Mouse (Mus musculus) limb, embryonic 10.5 days (tissue): ENCODE results near the gene Rab37. TPM values are rescaled to one million over a fixed set of nuclear protein-coding genes. Genes with fewer than 3 reads are reported as not detected.
A peak's percentile ranks its signal among the peaks of the same experiment; 100 is the strongest.

ENCODE experiments used
- DNase-seq: peaks from one replicate; pipeline ENCODE4 v3.0.0-alpha.2; 2017; ENCODE audit warnings: low spot score
- H3K27ac ChIP-seq: fragments of 300-500 bp; sonication (generic); 2 replicates; pipeline ENCODE4 v1.5.1; 2016; ENCODE audit warnings: mild to moderate bottlenecking
- H3K27me3 ChIP-seq: fragments of 300-500 bp; sonication (generic); 2 replicates; pipeline ENCODE4 v1.6.1; 2016; ENCODE audit warnings: low read depth, mild to moderate bottlenecking; ENCODE audit not compliant: poor library complexity, severe bottlenecking
- H3K36me3 ChIP-seq: fragments of 300-500 bp; sonication (generic); 2 replicates; pipeline ENCODE4 v1.6.1; 2016; ENCODE audit warnings: mild to moderate bottlenecking, moderate library complexity
- H3K4me1 ChIP-seq: fragments of 300-500 bp; sonication (generic); 2 replicates; pipeline ENCODE4 v1.6.1; 2016
- H3K4me3 ChIP-seq: fragments of 300-500 bp; sonication (generic); 2 replicates; pipeline ENCODE4 v1.5.1; 2016; ENCODE audit warnings: mild to moderate bottlenecking, moderate library complexity
- H3K9me3 ChIP-seq: fragments of 300-500 bp; sonication (generic); replicated peaks from 2 replicates; pipeline ENCODE4 v1.6.1; 2016; ENCODE audit warnings: mild to moderate bottlenecking
- WGBS: fragments of 180-500 bp; shearing (Covaris S2); methylation state at CpG from one replicate; pipeline ENCODE4 v1.1.7; 2016; 5-methylcytosine and 5-hydroxymethylcytosine counted together
- polyA plus RNA-seq: library from polyadenylated mRNA; unstranded; fragments of >200 nt; fragmentation: Nextera tagmentation; extraction: Ambion mirVana; gene quantifications from 2 replicates; pipeline ENCODE4 v1.2.1, GENCODE M21; 2016

Rab37 gene
- polyA plus RNA-seq, 1 experiment from 2014 or later, result 1.8 TPM

DNA sequence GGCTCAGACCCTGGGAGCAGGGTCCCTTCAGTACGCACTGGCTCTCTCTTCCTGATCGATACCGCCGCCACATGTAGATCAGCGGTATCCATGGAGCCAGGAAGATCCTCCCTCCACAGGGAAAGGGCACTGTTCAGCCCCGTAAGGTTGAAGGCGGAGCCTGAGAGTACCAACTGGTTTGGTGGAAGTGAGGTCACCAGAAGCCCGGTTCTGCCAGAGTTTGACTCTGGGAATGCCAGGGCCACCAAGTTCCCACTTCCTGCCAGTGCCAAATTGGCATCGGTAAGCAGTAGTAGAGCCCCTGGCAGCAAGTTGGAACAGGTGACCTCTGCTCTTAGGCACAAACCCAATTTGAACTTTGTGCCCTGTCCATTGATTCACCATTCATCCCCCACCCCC lies 73.7 kb downstream of the Rab37 start:
- peaks cover 49% of the 10 kb centered on the region for H3K27me3 ChIP-seq
- H3K4me3 ChIP-seq, result peak overlapping the region; percentile 63
- H3K36me3 ChIP-seq, result no peaks in the 10 kb centered on the region
- H3K27ac ChIP-seq, result peak overlapping the region; percentile 33
- DNase-seq, result no peak
- H3K4me1 ChIP-seq, result peaks cover 46% of the 10 kb centered on the region
- no peaks in the 10 kb centered on the region for H3K9me3 ChIP-seq
- under 1% methylated on average over 9 of the region's 9 CpGs for WGBS

GRCm38 (mm10) chr11:115166776-115167175 lies 75.5 kb downstream of the Rab37 start:
- H3K9me3 ChIP-seq, result no peaks in the 10 kb centered on the region

DNA sequence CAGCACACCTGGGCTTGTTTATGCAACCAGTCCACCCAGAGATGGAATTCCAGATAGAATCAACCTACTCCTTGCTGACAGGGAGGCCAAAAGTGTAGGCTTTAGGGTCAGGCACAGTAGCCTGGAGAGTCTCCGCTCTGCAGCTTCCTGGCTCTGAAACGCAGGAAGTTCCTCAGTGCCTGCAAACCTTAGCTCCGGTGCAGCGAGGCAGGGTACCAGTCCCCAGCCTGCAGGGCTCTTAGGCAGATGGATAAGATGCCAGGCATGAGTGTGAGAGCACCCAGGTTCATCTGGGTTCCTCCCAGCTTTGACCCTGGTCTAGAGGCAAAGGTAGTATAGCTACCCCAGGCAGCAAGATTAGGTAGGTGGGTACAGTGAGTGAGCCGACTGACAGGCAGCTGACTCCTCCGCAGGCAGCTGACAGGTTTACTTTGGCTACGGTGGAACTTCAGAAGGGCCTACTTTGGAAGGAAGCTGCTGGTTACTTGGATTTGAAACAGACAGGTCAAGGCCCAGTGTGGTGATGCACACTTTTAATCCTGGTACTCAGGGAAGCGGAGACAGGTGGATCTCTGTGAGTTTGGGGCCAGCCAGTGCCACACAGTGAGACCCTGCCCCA lies 76.5 kb downstream of the Rab37 start:
- H3K9me3 ChIP-seq, result no peaks in the 10 kb centered on the region
- 86% methylated on average over 8 of the region's 8 CpGs for WGBS
- H3K36me3 ChIP-seq, result no peaks in the 10 kb centered on the region
- H3K27ac ChIP-seq, result no peak overlapping the region
- DNase-seq, result no peak
- H3K27me3 ChIP-seq, result peaks cover 49% of the 10 kb centered on the region
- peaks cover 48% of the 10 kb centered on the region for H3K4me1 ChIP-seq
- H3K4me3 ChIP-seq, result no peak overlapping the region

More at GRCm38 (mm10) chr11:115166776-115167175, 75.5 kb downstream of the Rab37 start:
- no peak overlapping the region for H3K27ac ChIP-seq
- no peak overlapping the region for H3K4me3 ChIP-seq
- peaks cover 46% of the 10 kb centered on the region for H3K4me1 ChIP-seq
- H3K36me3 ChIP-seq, result no peaks in the 10 kb centered on the region
- 77% methylated on average over 3 of the region's 3 CpGs for WGBS
- H3K27me3 ChIP-seq, result peaks cover 46% of the 10 kb centered on the region
- no peak for DNase-seq

- peaks cover 54% of the 10 kb centered on the region for H3K27me3 ChIP-seq
- no peaks in the 10 kb centered on the region for H3K9me3 ChIP-seq
- H3K27ac ChIP-seq, result no peak overlapping the region
- no peak overlapping the region for H3K4me3 ChIP-seq
- H3K36me3 ChIP-seq, result no peaks in the 10 kb centered on the region
- no peak for DNase-seq
- WGBS, result 87% methylated on average over 4 of the region's 4 CpGs
- peaks cover 48% of the 10 kb centered on the region for H3K4me1 ChIP-seq
Observed at GRCm38 (mm10) chr11:115169430-115169829, 78.2 kb downstream of the Rab37 start.

- 0 out of 2 replicates have a peak overlapping the region, but pooled peaks have one; percentile 2 for H3K4me3 ChIP-seq
- peak overlapping the region; percentile 38; the same call in 1 of the 2 replicates for H3K27ac ChIP-seq
- H3K36me3 ChIP-seq, result no peaks in the 10 kb centered on the region
- H3K27me3 ChIP-seq, result peaks cover 46% of the 10 kb centered on the region
- H3K9me3 ChIP-seq, result no peaks in the 10 kb centered on the region
- peaks cover 54% of the 10 kb centered on the region for H3K4me1 ChIP-seq
- WGBS, result 29% methylated on average over 8 of the region's 8 CpGs
- DNase-seq, result no peak
Observed at GRCm38 (mm10) chr11:115171125-115171524, 79.9 kb downstream of the Rab37 start.

DNA sequence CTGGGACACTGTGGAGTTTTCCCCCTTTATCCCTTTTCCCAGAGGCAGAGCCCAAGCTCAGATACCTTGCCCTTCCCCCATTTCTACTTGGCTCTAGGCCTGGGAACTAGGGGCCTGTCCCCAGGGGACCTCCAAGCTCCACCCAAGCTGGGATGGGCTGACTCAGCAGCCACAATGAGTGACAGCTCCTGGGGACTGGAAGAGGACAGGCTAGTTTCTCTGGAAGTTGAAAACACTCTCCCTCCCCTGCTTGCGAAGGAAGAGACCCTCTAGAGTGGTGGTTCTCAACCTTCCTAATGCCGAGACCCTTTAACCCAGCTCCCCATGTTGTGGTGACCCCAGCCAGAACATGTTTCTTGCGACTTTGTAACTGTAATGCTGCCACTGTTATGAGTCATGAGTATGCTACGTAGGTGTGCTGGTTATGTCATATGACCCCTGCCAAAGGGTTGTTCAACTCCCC lies 81.6 kb downstream of the Rab37 start:
- Histone ChIP-seq H3K4me3 (no peak overlapping the region), H3K27ac (peak overlapping the region; percentile 51; the same call in 1 of the 2 replicates), H3K9me3 (no peaks in the 10 kb centered on the region), H3K27me3 (peaks cover 58% of the 10 kb centered on the region), H3K36me3 (no peaks in the 10 kb centered on the region), H3K4me1 (peaks cover 71% of the 10 kb centered on the region)
- WGBS, result 22% methylated on average over 4 of the region's 4 CpGs
- DNase-seq, result no peak

DNA sequence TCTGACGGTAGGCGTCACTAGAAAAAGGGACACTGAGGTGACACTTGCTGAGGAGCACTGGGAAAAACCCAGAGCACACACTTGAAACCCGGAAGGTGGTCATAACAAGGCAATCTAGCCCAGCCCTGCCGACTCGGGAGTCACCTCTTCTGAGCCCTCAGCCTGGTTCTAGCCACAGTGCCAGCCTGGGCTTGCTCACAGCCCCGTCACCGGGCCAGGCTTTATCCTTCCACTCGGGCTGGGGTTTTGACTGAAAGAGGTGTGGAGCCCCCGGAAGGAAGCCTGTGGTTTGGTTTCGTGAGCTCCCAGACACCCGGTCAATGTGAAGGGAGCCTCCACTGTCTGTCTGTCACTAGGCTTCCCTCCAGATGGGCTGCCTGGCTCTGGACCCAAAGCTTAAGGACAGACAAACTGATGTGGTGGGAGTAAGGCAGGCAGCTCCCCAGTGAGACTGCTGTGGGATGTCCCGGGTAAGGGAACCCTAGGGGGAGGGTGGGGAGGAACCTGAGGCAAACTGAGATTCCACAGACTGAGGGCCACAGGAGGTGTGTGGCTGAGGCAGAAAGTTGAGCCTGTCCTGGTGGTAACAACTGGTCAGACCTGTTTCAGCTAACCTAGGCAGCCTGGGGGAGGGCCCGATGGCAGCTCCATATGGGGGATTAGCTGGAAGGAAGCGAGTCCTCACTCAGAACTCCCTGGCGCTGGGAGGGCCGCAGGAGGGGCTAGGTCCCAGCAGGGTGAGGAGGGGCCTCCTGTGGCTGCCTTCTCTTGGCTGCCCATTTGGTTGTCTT lies 82.5 kb downstream of the Rab37 start:
- DNase-seq, result no peak
- Histone ChIP-seq H3K27ac (peak overlapping the region; percentile 66), H3K4me3 (no peak overlapping the region)

DNA sequence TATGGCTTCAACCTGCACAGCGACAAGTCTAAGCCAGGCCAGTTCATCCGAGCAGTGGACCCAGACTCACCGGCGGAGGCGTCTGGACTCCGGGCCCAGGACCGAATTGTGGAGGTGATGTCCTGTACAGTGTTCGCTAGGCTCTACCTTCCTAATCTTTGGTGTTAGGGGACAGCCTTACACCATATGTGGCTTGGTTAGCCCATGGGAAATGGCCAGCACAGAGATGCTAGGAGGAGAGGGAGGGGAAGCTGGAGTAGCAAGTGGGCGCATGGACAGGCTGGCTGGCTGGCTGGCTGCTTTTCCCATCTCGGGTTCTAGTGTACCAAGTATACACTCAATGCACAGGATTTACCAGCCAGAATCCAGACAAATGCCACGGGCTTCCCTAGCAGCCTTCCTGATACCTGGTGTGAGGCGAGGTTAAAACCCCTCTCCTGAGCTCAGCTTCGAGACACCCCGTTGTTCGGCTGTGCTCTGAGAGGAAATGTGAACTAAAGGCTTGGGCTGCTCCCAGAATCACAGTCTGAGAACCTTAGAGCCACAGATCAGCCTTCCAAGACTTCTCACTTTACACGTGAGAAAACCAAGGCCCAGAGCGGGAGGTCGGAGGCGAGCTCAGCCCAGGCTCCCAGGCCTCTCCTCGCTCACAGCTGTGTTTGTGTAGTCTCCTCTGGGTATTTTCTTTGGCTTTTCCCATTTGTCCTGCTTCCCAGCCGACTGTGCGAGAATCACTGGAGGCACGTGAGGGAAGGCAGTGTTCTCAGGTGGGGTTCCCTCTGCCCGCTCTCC lies 85.4 kb downstream of the Rab37 start:
- Histone ChIP-seq H3K9me3 (no peaks in the 10 kb centered on the region), H3K4me3 (no peak overlapping the region), H3K27me3 (peaks cover 53% of the 10 kb centered on the region), H3K27ac (peak overlapping the region; percentile 61), H3K36me3 (no peaks in the 10 kb centered on the region), H3K4me1 (peaks cover 78% of the 10 kb centered on the region)
- WGBS, result 73% methylated on average over 24 of the region's 24 CpGs
- no peak for DNase-seq

More for the DNA sequence above, 82.5 kb downstream of the Rab37 start:
- Histone ChIP-seq H3K27me3 (peaks cover 58% of the 10 kb centered on the region), H3K9me3 (no peaks in the 10 kb centered on the region), H3K4me1 (peaks cover 77% of the 10 kb centered on the region), H3K36me3 (no peaks in the 10 kb centered on the region)
- 11% methylated on average over 16 of the region's 16 CpGs for WGBS

GRCm38 (mm10) chr11:115177559-115178195 lies 86.4 kb downstream of the Rab37 start:
- Histone ChIP-seq H3K4me1 (peaks cover 73% of the 10 kb centered on the region), H3K36me3 (no peaks in the 10 kb centered on the region), H3K27ac (peak overlapping the region; percentile 61; the same call in 1 of the 2 replicates), H3K27me3 (peaks cover 42% of the 10 kb centered on the region), H3K9me3 (no peaks in the 10 kb centered on the region), H3K4me3 (no peak overlapping the region)
- DNase-seq, result no peak
- 35% methylated on average over 10 of the region's 10 CpGs for WGBS

DNA sequence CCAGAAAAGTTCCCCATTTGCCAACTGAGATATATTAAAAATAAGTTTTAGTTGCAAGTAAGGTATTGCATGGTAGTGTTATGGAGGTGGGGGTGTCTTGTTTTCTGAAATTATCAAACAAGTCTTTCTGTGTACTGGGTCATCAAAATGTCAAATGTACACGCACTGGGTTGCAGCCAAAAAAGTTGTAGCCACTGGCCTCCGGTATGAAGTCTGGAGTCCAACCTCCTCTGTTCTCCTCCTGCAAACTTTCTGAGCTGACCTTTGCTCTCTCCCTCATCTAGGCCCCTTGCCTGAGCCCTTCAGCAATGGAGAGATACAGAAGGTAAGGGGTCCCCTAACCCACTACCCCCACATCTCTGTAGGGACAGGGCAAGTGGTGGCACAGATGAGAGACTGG lies 87.5 kb downstream of the Rab37 start:
- DNase-seq, result no peak
- H3K4me1 ChIP-seq, result peaks cover 62% of the 10 kb centered on the region
- peaks cover 31% of the 10 kb centered on the region for H3K27me3 ChIP-seq
- 79% methylated on average over 2 of the region's 2 CpGs for WGBS
- no peak overlapping the region; the same call in 1 of the 2 replicates for H3K27ac ChIP-seq
- H3K9me3 ChIP-seq, result no peaks in the 10 kb centered on the region
- no peak overlapping the region for H3K4me3 ChIP-seq
- no peaks in the 10 kb centered on the region for H3K36me3 ChIP-seq

- DNase-seq, result no peak
- H3K27me3 ChIP-seq, result peaks cover 27% of the 10 kb centered on the region
- no peaks in the 10 kb centered on the region for H3K36me3 ChIP-seq
- 76% methylated on average over 6 of the region's 6 CpGs for WGBS
- H3K27ac ChIP-seq, result peak overlapping the region; percentile 6; the same call in 1 of the 2 replicates
- no peaks in the 10 kb centered on the region for H3K9me3 ChIP-seq
- peaks cover 58% of the 10 kb centered on the region for H3K4me1 ChIP-seq
- H3K4me3 ChIP-seq, result no peak overlapping the region
Observed at GRCm38 (mm10) chr11:115179191-115179590, 88.0 kb downstream of the Rab37 start.

- H3K4me1 ChIP-seq, result peaks cover 51% of the 10 kb centered on the region
- WGBS, result 75% methylated on average over 6 of the region's 6 CpGs
Observed at GRCm38 (mm10) chr11:115179881-115180280, 88.7 kb downstream of the Rab37 start.

More at GRCm38 (mm10) chr11:115179881-115180280, 88.7 kb downstream of the Rab37 start:
- Histone ChIP-seq H3K36me3 (no peaks in the 10 kb centered on the region), H3K4me3 (no peak overlapping the region), H3K27me3 (peaks cover 20% of the 10 kb centered on the region), H3K9me3 (no peaks in the 10 kb centered on the region), H3K27ac (no peak overlapping the region)
- DNase-seq, result no peak
